Mouse (Mus musculus): ENCODE measurements around the gene Tipin. TPM values are rescaled to one million over a fixed set of nuclear protein-coding genes. Genes with fewer than 3 reads are reported as not detected.
A peak's percentile ranks its signal among the peaks of the same experiment; 100 is the strongest.

Gene Tipin
- total and polyA plus RNA-seq, 2 experiments, result 1.4 to 5.7 TPM

GRCm38 (mm10) chr9:64252591-64253020 lies 28.8 kb upstream of the Tipin start:
- H3K4me1 ChIP-seq (ENCODE audit: control insufficient read depth, insufficient read depth, low read length), result peaks cover 12% of the 10 kb centered on the region; the same call in 1 of the 2 replicates
- DNase-seq (ENCODE audit: extremely low read depth, low read depth, low spot score), result peak; percentile 67
- H3K79me2 ChIP-seq (ENCODE audit: control insufficient read depth, insufficient read depth, low read length), result peaks cover 24% of the 10 kb centered on the region
- WGBS, result under 1% methylated on average over 16 of the region's 16 CpGs
- no peaks in the 10 kb centered on the region for H3K36me3 ChIP-seq (ENCODE audit: control insufficient read depth, insufficient read depth, low read length)
- no peak for TF ChIP-seq POLR2A (IDR thresholded peaks at IDR 0.05; ENCODE audit: extremely low read depth, insufficient read depth, low read length)
- peak; percentile 16; the same call in 1 of the 2 replicates for TF ChIP-seq CTCF (IDR thresholded peaks at IDR 0.05; ENCODE audit: low read depth, low read length)
- H3K27ac ChIP-seq (replicated peaks; ENCODE audit: insufficient read depth, low read depth, low read length), result peak overlapping the region; percentile 78
- peak overlapping the region; percentile 91 for H3K9ac ChIP-seq (ENCODE audit: low read depth, low read length)
- no peaks in the 10 kb centered on the region for H3K27me3 ChIP-seq (ENCODE audit: control insufficient read depth, insufficient read depth, low read length)
- peak overlapping the region; percentile 81 for H3K4me3 ChIP-seq (ENCODE audit: insufficient read depth, low read depth, low read length)

- peak; percentile 87 for DNase-seq (ENCODE audit: extremely low read depth, low read depth, low spot score)
- Histone ChIP-seq H3K79me2 (ENCODE audit: control insufficient read depth, insufficient read depth, low read length) (peaks cover 23% of the 10 kb centered on the region), H3K4me1 (ENCODE audit: control insufficient read depth, insufficient read depth, low read length) (peaks cover 12% of the 10 kb centered on the region; the same call in 1 of the 2 replicates), H3K9ac (ENCODE audit: low read depth, low read length) (peak within 1 kb of the TSS; percentile 91), H3K27me3 (ENCODE audit: control insufficient read depth, insufficient read depth, low read length) (no peaks in the 10 kb centered on the region), H3K27ac (replicated peaks; ENCODE audit: insufficient read depth, low read depth, low read length) (peak within 1 kb of the TSS; percentile 78), H3K36me3 (ENCODE audit: control insufficient read depth, insufficient read depth, low read length) (no peaks in the 10 kb centered on the region), H3K4me3 (ENCODE audit: insufficient read depth, low read depth, low read length) (peak within 1 kb of the TSS; percentile 81)
- WGBS, result under 1% methylated on average over 87 of the region's 89 CpGs
- TF ChIP-seq POLR2A (IDR thresholded peaks at IDR 0.05; ENCODE audit: extremely low read depth, insufficient read depth, low read length) (peak; percentile 98), CTCF (IDR thresholded peaks at IDR 0.05; ENCODE audit: low read depth, low read length) (peak; percentile 84)
These were observed 28.1 kb upstream of the Tipin start, which contains the start of gene Map2k1 for GRCm38 (mm10) chr9:64253021-64253904. Map2k1 (minus strand) TSS chr9:64253631.

- Histone ChIP-seq H3K4me3 (ENCODE audit: insufficient read depth, low read depth, low read length) (no peak overlapping the region), H3K36me3 (ENCODE audit: control insufficient read depth, insufficient read depth, low read length) (no peaks in the 10 kb centered on the region), H3K27ac (replicated peaks; ENCODE audit: insufficient read depth, low read depth, low read length) (no peak overlapping the region), H3K79me2 (ENCODE audit: control insufficient read depth, insufficient read depth, low read length) (peaks cover 13% of the 10 kb centered on the region; the same call in 1 of the 2 replicates), H3K9ac (ENCODE audit: low read depth, low read length) (no peak overlapping the region), H3K27me3 (ENCODE audit: control insufficient read depth, insufficient read depth, low read length) (no peaks in the 10 kb centered on the region), H3K4me1 (ENCODE audit: control insufficient read depth, insufficient read depth, low read length) (peaks cover 6% of the 10 kb centered on the region; the same call in 1 of the 2 replicates)
- 78% methylated on average over 3 of the region's 3 CpGs for WGBS
- no peak for DNase-seq (ENCODE audit: extremely low read depth, low read depth, low spot score)
- TF ChIP-seq CTCF (IDR thresholded peaks at IDR 0.05; ENCODE audit: low read depth, low read length), result no peak
These were observed 26.0 kb upstream of the Tipin start for GRCm38 (mm10) chr9:64255422-64255821.

GRCm38 (mm10) chr9:64256204-64256603 lies 25.2 kb upstream of the Tipin start:
- TF ChIP-seq POLR2A (IDR thresholded peaks at IDR 0.05; ENCODE audit: extremely low read depth, insufficient read depth, low read length) (no peak), CTCF (IDR thresholded peaks at IDR 0.05; ENCODE audit: low read depth, low read length) (no peak)
- Histone ChIP-seq H3K36me3 (ENCODE audit: control insufficient read depth, insufficient read depth, low read length) (no peaks in the 10 kb centered on the region), H3K79me2 (ENCODE audit: control insufficient read depth, insufficient read depth, low read length) (peaks cover 13% of the 10 kb centered on the region; the same call in 1 of the 2 replicates), H3K9ac (ENCODE audit: low read depth, low read length) (no peak overlapping the region), H3K4me1 (ENCODE audit: control insufficient read depth, insufficient read depth, low read length) (peaks cover 6% of the 10 kb centered on the region; the same call in 1 of the 2 replicates), H3K4me3 (ENCODE audit: insufficient read depth, low read depth, low read length) (no peak overlapping the region), H3K27ac (replicated peaks; ENCODE audit: insufficient read depth, low read depth, low read length) (no peak overlapping the region), H3K27me3 (ENCODE audit: control insufficient read depth, insufficient read depth, low read length) (no peaks in the 10 kb centered on the region)
- DNase-seq (ENCODE audit: extremely low read depth, low read depth, low spot score), result no peak
- 94% methylated on average over 3 of the region's 3 CpGs for WGBS

- Histone ChIP-seq H3K36me3 (ENCODE audit: control insufficient read depth, insufficient read depth, low read length) (no peaks in the 10 kb centered on the region), H3K4me3 (ENCODE audit: insufficient read depth, low read depth, low read length) (no peak overlapping the region), H3K4me1 (ENCODE audit: control insufficient read depth, insufficient read depth, low read length) (no peaks in the 10 kb centered on the region), H3K27me3 (ENCODE audit: control insufficient read depth, insufficient read depth, low read length) (no peaks in the 10 kb centered on the region), H3K27ac (replicated peaks; ENCODE audit: insufficient read depth, low read depth, low read length) (no peak overlapping the region), H3K79me2 (ENCODE audit: control insufficient read depth, insufficient read depth, low read length) (no peaks in the 10 kb centered on the region), H3K9ac (ENCODE audit: low read depth, low read length) (no peak overlapping the region)
- no peak for DNase-seq (ENCODE audit: extremely low read depth, low read depth, low spot score)
- 93% methylated on average over 5 of the region's 5 CpGs for WGBS
- TF ChIP-seq CTCF (IDR thresholded peaks at IDR 0.05; ENCODE audit: low read depth, low read length) (no peak), POLR2A (IDR thresholded peaks at IDR 0.05; ENCODE audit: extremely low read depth, insufficient read depth, low read length) (no peak)
These were observed 21.5 kb upstream of the Tipin start for GRCm38 (mm10) chr9:64259906-64260305.

- Histone ChIP-seq H3K36me3 (ENCODE audit: control insufficient read depth, insufficient read depth, low read length) (no peaks in the 10 kb centered on the region), H3K27me3 (ENCODE audit: control insufficient read depth, insufficient read depth, low read length) (no peaks in the 10 kb centered on the region), H3K79me2 (ENCODE audit: control insufficient read depth, insufficient read depth, low read length) (no peaks in the 10 kb centered on the region), H3K4me3 (ENCODE audit: insufficient read depth, low read depth, low read length) (no peak overlapping the region), H3K27ac (replicated peaks; ENCODE audit: insufficient read depth, low read depth, low read length) (no peak overlapping the region), H3K9ac (ENCODE audit: low read depth, low read length) (no peak overlapping the region), H3K4me1 (ENCODE audit: control insufficient read depth, insufficient read depth, low read length) (no peaks in the 10 kb centered on the region)
- DNase-seq (ENCODE audit: extremely low read depth, low read depth, low spot score), result no peak
- WGBS, result 86% methylated on average over 4 of the region's 4 CpGs
- TF ChIP-seq CTCF (IDR thresholded peaks at IDR 0.05; ENCODE audit: low read depth, low read length), result no peak
- TF ChIP-seq POLR2A (IDR thresholded peaks at IDR 0.05; ENCODE audit: extremely low read depth, insufficient read depth, low read length), result no peak
These were observed 20.4 kb upstream of the Tipin start for GRCm38 (mm10) chr9:64261023-64261422.
